Mouse (Mus musculus): ENCODE data around the gene Lhpp. TPM values are rescaled to one million over a fixed set of nuclear protein-coding genes. Genes with fewer than 3 reads are reported as not detected.

Lhpp gene
- total and polyA plus RNA-seq, 2 experiments from 2014 or later: 42.5 to 53.3 TPM

DNA sequence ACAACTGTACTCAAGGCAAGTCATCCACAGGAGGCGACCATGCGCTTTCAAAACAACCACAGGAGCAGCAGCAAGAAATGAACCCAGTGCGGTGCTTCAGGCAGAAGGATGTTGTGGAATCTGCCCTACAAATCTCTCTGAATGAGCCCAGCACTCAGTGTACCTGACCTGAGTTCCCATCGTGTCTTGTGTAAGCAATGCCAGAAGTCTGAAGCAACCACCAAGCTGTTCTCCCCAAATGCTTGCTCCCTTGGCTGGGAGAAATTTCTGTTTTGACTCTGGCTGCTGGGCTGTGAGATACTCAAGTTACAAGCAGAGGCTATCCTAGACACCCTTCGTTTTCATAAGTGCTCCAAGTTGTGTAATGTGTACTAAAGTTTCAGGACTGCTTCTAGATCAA lies 4.7 kb upstream of the Lhpp start:
- Histone ChIP-seq H3K4me3 (ENCODE audit: low read length) (no peak overlapping the region), H3K4me2 (ENCODE audit: low read depth, low read length) (no peak overlapping the region), H3K27me3 (ENCODE audit: insufficient read depth, low read length) (peaks cover 12% of the 10 kb centered on the region; the same call in 1 of the 2 replicates), H3K9ac (replicated peaks; ENCODE audit: low read length) (no peak overlapping the region), H3K9me3 (ENCODE audit: low read length) (no peaks in the 10 kb centered on the region), H3K27ac (no peak overlapping the region), H3K36me3 (ENCODE audit: insufficient read depth, low read length) (no peaks in the 10 kb centered on the region), H3K4me1 (ENCODE audit: insufficient read depth, low read length) (no peaks in the 10 kb centered on the region)
- no peak for DNase-seq (ENCODE audit: low spot score)
- no peak for TF ChIP-seq CTCF (IDR thresholded peaks at IDR 0.05; ENCODE audit: low read depth)
- WGBS: 57% methylated on average over 5 of the region's 5 CpGs
- ATAC-seq: no peak

DNA sequence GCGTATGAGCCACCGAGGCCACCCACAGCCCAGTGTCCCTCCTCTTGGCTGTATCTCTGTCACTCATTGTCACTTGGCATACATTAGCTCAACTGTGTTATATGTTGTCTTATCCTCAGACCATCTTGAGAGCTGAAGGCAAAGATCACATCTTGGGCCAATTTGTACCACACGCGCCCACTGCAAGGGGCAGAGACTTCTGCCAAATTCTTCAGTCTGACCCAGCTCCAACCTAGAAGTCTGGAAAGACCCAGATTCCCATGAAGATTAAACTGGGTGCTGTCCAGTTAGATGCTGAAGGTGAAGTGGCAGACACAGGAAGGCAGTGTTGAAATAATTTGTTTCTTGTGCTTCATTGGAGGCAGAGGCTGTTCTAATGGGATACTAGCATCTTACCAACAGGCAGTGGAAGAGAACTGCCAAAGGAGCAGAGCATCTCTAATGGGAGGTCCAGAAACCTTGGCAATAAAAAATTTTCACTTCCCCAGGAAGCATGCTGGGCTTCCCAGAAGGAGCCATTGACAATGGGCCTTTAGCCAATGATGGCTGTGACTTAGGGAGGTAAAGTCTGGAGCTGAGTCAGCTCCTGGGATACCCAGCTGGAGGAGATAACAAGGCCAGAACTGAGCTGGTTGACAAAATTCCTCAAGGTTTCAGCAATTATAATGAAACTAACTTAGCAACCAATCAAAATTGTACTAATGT lies 2.0 kb upstream of the Lhpp start:
- DNase-seq (ENCODE audit: low spot score) (no peak), ATAC-seq (no peak)
- no peaks in the 10 kb centered on the region for H3K4me1 ChIP-seq (ENCODE audit: insufficient read depth, low read length)
- TF ChIP-seq CTCF (IDR thresholded peaks at IDR 0.05; ENCODE audit: low read depth): no peak
- H3K4me2 ChIP-seq (ENCODE audit: low read depth, low read length): no peak overlapping the region
- H3K27me3 ChIP-seq (ENCODE audit: insufficient read depth, low read length): no peaks in the 10 kb centered on the region
- H3K9me3 ChIP-seq (ENCODE audit: low read length): no peaks in the 10 kb centered on the region
- 75% methylated on average over 4 of the region's 4 CpGs for WGBS
- no peak overlapping the region for H3K9ac ChIP-seq (replicated peaks; ENCODE audit: low read length)
- H3K4me3 ChIP-seq (ENCODE audit: low read length): no peak overlapping the region
- no peak overlapping the region for H3K27ac ChIP-seq
- H3K36me3 ChIP-seq (ENCODE audit: insufficient read depth, low read length): no peaks in the 10 kb centered on the region

DNA sequence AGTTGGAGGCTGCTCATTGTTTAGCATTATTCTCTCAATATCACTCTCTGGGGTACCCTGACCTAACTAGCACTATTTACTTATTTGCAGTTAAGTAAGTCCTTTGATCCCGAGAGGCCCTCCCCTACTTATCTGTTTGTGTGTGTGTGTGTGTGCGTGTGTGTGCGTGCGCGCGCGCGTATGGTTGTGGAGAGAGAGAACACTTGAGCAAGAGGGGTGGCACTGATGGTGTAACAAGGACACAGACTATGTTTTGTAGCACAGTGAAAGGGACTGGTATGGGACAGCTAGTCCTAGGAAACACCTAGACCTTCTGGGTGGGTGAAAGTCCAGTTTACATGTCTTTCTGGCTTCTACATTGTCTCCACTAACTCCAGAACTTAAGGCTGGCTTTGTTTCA lies 1.1 kb downstream of the Lhpp start:
- Histone ChIP-seq H3K27ac (no peak overlapping the region), H3K4me2 (ENCODE audit: low read depth, low read length) (no peak overlapping the region; the same call in 1 of the 2 replicates), H3K36me3 (ENCODE audit: insufficient read depth, low read length) (no peaks in the 10 kb centered on the region), H3K9me3 (ENCODE audit: low read length) (no peaks in the 10 kb centered on the region), H3K9ac (replicated peaks; ENCODE audit: low read length) (no peak overlapping the region), H3K27me3 (ENCODE audit: insufficient read depth, low read length) (no peaks in the 10 kb centered on the region), H3K4me1 (ENCODE audit: insufficient read depth, low read length) (no peaks in the 10 kb centered on the region), H3K4me3 (ENCODE audit: low read length) (no peak overlapping the region)
- WGBS: 96% methylated on average over 8 of the region's 8 CpGs
- no peak for DNase-seq (ENCODE audit: low spot score)
- no peak for ATAC-seq
- TF ChIP-seq CTCF (IDR thresholded peaks at IDR 0.05; ENCODE audit: low read depth): no peak

DNA sequence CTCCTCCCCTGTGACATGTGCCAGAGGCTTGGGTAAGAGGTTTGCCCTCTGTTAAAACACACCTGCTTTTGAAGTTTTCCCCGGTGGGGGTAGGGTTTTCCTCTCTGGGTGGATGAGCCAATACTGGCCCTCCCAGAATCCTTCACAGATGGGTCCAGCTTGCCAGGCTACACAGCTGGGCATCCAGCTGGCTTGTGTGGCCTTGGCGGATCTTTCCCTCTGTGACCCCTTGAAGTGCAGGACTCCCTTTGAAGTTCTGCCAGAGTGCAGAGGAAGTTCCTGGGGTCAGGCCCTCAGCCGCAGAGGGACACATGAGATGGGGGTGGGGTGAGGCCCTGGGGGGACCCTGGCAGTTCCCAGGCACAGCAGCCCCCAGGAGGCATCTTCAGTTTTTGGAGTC lies 4.9 kb downstream of the Lhpp start:
- no peaks in the 10 kb centered on the region for H3K27me3 ChIP-seq (ENCODE audit: insufficient read depth, low read length)
- H3K4me2 ChIP-seq (ENCODE audit: low read depth, low read length): no peak overlapping the region
- no peak overlapping the region for H3K9ac ChIP-seq (replicated peaks; ENCODE audit: low read length)
- H3K9me3 ChIP-seq (ENCODE audit: low read length): no peaks in the 10 kb centered on the region
- no peak for ATAC-seq
- H3K4me3 ChIP-seq (ENCODE audit: low read length): no peak overlapping the region
- H3K36me3 ChIP-seq (ENCODE audit: insufficient read depth, low read length): no peaks in the 10 kb centered on the region
- TF ChIP-seq CTCF (IDR thresholded peaks at IDR 0.05; ENCODE audit: low read depth): no peak
- H3K27ac ChIP-seq: no peak overlapping the region
- no peak for DNase-seq (ENCODE audit: low spot score)
- WGBS: 19% methylated on average over 3 of the region's 3 CpGs
- no peaks in the 10 kb centered on the region for H3K4me1 ChIP-seq (ENCODE audit: insufficient read depth, low read length)

DNA sequence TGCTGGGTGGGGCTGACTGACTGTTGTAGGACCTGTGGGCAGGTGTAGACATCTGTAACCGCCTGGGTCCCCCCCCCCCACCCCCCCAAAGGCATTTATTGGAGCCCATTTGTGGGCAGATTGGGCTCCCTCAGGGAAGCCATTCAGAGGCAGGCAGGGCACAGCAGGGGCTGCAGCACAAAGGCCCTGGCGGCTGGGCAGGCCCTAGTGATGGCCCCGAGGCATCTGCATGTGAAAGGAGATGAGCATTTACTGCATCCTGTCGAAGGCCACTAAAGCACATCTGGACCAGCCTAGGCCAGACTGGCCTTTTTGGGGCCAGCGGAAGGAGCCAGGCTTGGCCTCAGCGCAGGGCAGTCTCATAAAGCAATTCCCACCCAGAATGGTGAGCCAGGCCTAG lies 6.0 kb downstream of the Lhpp start:
- WGBS: 35% methylated on average over 6 of the region's 6 CpGs

DNA sequence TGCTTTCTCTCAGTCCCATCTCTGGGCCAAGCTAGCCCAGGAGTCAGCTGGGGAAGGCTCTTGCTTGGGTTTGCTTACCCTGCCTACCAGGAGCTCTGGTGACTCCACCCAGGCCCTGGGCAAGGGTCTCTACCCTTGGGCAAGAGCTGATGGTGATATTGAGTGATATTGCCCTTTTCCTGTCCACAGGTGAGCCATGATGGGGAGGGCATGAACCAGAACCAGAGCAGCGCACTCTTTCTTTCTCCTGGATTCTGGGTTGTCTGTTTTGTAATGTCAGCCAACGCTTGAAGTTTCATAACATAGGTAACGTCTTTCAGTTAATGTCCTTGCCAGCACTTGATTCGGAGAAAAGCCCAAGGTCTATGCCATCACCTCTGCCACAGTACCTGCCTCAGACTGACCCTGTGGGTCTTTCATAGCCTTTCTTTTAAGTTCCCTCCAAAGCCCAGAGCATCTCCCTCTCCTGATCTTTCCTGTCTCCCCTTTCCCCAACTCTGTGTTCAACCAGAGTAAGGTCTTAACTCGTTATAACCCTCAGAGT lies 6.7 kb downstream of the Lhpp start:
- H3K36me3 ChIP-seq (ENCODE audit: insufficient read depth, low read length): no peaks in the 10 kb centered on the region
- no peaks in the 10 kb centered on the region for H3K4me1 ChIP-seq (ENCODE audit: insufficient read depth, low read length)
- 90% methylated on average over 5 of the region's 5 CpGs for WGBS
- H3K9me3 ChIP-seq (ENCODE audit: low read length): no peaks in the 10 kb centered on the region
- no peak for TF ChIP-seq CTCF (IDR thresholded peaks at IDR 0.05; ENCODE audit: low read depth)
- H3K27me3 ChIP-seq (ENCODE audit: insufficient read depth, low read length): no peaks in the 10 kb centered on the region
- no peak overlapping the region for H3K4me3 ChIP-seq (ENCODE audit: low read length)
- ATAC-seq (no peak), DNase-seq (ENCODE audit: low spot score) (no peak)
- no peak overlapping the region for H3K27ac ChIP-seq
- H3K4me2 ChIP-seq (ENCODE audit: low read depth, low read length): no peak overlapping the region
- no peak overlapping the region for H3K9ac ChIP-seq (replicated peaks; ENCODE audit: low read length)

More for the DNA sequence above, 6.0 kb downstream of the Lhpp start:
- H3K36me3 ChIP-seq (ENCODE audit: insufficient read depth, low read length): no peaks in the 10 kb centered on the region
- no peak overlapping the region for H3K4me2 ChIP-seq (ENCODE audit: low read depth, low read length)
- no peaks in the 10 kb centered on the region for H3K27me3 ChIP-seq (ENCODE audit: insufficient read depth, low read length)
- ATAC-seq: no peak
- H3K4me3 ChIP-seq (ENCODE audit: low read length): no peak overlapping the region
- DNase-seq (ENCODE audit: low spot score): no peak
- no peak overlapping the region for H3K9ac ChIP-seq (replicated peaks; ENCODE audit: low read length)
- H3K4me1 ChIP-seq (ENCODE audit: insufficient read depth, low read length): no peaks in the 10 kb centered on the region
- H3K27ac ChIP-seq: no peak overlapping the region
- H3K9me3 ChIP-seq (ENCODE audit: low read length): no peaks in the 10 kb centered on the region
- no peak for TF ChIP-seq CTCF (IDR thresholded peaks at IDR 0.05; ENCODE audit: low read depth)

DNA sequence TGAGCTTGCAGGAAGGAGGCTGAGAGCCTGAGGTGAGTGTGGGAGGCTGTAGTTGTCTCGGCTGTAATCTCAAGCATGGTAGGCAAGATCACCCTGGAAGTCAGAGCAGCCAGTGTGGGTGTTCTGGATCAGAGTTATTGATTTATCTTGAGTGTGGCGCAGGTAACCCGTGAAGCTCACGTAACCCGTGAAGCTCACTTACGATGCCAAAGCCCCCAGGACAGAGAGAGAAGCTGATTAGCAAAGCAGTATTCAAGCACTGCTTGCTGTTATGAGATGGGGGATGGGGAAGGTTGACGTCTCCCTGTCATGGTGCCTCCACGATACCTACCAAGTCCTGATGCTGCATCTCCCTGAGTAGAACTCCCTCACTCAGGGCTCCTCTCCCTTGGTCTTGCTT lies 9.1 kb downstream of the Lhpp start:
- Histone ChIP-seq H3K4me3 (ENCODE audit: low read length) (no peak overlapping the region), H3K4me2 (ENCODE audit: low read depth, low read length) (no peak overlapping the region), H3K4me1 (ENCODE audit: insufficient read depth, low read length) (no peaks in the 10 kb centered on the region), H3K36me3 (ENCODE audit: insufficient read depth, low read length) (no peaks in the 10 kb centered on the region), H3K27ac (no peak overlapping the region), H3K9ac (replicated peaks; ENCODE audit: low read length) (no peak overlapping the region), H3K27me3 (ENCODE audit: insufficient read depth, low read length) (no peaks in the 10 kb centered on the region), H3K9me3 (ENCODE audit: low read length) (no peaks in the 10 kb centered on the region)
- WGBS: 91% methylated on average over 8 of the region's 8 CpGs
- ATAC-seq (no peak), DNase-seq (ENCODE audit: low spot score) (no peak)
- no peak for TF ChIP-seq CTCF (IDR thresholded peaks at IDR 0.05; ENCODE audit: low read depth)

All from hindbrain, postnatal 0 days (tissue).